Mouse (Mus musculus) left cerebral cortex, adult 18-20 months (tissue): Measurements from ENCODE around the gene Uvssa. TPM values are rescaled to one million over a fixed set of nuclear protein-coding genes. Genes with fewer than 3 reads are reported as not detected.

Experiments used
- DNase-seq, 2 experiments: peaks; one replicate each; pipeline ENCODE4 v3.0.0; 2021 to 2022; ENCODE audit warnings: low spot score in 2 of 2, mixed read lengths in 1 of 2
- total RNA-seq, 2 experiments: library from RNA; stranded (reverse); gene quantifications; 2 replicates each; pipeline ENCODE4 v1.2.3; 2021

The Uvssa gene
- total RNA-seq, 2 experiments from 2014 or later: 5.6 to 5.9 TPM

DNA sequence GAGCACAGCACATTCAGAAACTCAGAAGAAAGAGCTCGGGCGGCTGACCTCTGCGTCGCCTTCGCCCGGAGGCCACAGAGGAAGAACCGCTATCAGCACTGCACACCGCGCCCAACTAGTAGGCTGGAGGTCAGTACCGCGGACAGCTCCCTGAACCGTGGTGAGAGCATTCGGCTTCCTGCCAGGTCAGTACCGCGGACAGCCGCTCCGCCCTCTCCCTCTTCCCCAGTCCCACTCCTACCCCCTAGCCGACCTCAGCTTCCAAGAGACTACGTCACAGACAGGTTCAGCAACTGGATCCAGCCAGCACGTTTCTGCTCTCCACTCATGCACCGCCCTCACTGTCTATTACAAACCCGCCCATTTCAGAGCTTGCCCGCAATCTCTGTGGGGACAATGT lies 59.9 kb downstream of the Uvssa start:
- peak; percentile 27 to 58 for DNase-seq

DNA sequence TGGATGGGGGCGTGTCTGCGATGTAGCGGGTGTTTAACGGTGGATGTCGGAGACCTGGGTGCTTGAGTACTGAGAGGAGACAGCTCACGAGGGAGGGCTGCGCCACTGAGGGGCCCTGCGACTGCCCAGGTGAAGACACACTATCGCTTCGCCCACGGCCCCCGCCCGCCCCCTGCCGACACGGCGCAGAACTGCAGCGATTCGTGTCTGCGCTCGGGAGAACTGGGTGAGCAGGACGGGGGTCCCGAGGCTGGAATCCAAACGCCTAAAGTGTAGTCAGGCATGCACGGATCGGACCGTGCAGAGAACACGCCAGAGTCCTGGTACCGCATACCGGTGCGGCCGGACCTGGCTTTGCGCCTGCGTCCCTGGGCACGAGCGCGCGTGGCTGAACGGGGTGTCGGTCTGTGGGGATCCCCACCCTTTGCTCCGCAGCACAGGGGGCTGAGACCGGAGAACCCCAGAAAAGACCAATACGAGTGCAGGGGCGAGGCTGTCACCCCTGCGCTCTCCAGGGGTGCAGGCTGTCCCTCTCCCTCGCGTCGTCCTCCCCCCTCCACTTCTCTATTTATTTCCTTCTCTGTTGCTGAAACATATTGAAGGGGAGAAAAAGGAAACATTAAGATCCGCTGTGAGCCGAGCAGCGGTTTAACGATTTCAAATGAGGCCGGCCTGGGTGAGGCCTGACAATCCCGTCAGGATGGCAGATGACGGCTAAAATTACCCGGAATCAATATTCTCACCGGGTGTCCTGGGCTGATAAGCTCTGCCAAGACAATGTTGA lies 64.8 kb downstream of the Uvssa start:
- DNase-seq: peak; percentile 52 to 59

DNA sequence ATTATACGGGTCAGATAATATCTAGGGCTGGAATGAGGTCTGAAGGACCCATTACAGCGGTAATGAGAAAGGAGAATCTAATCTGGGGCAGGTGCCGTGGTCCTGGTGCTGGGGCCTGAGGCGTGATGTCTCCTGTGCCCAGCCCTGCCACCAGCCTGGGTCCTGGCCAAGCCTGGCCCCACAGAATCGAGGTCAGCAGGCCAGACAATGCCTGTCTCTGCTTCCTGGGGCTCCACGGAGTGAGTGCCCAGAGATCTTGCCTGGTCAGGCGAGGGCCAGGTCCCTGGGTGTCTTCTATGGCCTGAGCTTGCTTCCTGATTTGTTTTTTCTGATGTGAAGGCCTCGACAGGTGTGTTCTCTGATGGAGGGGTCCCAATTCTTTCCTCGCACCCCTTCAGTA lies 65.4 kb downstream of the Uvssa start:
- DNase-seq: no peak

DNA sequence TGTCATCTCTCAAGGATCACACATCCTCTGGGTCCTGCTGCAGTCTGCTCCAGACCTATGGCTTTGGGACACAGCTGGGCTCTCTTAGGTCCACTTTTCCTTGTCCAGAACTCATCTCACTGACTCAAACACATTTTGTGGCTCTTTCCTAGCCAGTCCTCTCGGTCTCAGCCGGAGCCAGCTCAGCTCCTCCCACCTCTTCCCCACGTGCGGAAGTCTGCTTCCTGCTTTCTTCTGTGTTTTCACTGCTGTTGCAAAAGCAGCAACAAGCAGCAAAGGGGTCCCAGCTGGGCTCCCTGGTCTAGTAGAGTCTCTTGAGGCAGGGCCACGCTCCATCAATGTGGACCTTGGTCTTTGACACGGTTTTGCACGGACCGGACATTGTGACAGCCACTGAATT lies 77.4 kb downstream of the Uvssa start:
- no peak for DNase-seq

DNA sequence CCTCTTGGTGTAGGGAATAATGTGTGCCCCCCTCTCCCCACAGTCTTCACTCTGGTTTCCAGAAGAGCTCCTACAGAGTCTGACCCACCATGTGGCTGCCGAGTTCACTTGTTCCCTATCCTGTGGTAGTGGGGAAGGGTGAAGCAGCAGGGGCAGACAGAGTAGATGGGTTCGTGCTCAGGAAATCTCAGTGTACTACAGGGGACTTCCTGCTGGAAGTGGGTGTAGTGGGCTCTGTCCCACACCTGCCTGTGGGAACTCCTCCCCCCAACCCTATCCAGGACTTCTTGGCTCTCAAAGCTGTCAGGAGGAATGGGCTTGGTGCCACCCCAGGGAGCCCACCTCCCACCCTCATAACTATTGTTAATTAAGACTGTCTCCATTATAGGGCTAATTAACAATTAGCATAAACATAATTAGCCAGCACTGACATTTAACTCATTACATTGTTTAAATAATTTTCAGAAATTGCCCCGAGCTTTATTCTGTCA lies 79.8 kb downstream of the Uvssa start:
- DNase-seq: no peak

DNA sequence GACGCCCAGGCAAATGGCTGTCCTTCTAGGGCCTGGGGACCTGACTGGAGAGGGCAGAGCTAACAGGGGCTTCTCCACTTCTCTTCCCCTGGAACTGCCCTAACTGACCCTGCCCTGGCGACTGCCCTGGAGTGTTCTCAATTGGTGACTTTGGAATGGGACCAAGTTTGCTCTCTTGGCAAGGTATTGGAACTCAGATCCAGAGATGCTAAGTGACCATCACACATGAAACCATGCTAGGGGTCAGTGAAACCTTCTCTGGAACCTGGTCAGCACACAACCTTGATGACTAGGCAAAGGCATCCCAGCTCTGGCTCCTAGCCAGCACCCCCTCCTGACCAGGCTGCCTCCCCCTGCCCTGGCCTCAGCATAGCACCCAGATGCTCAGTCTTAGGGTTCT lies 80.8 kb downstream of the Uvssa start:
- DNase-seq: no peak

DNA sequence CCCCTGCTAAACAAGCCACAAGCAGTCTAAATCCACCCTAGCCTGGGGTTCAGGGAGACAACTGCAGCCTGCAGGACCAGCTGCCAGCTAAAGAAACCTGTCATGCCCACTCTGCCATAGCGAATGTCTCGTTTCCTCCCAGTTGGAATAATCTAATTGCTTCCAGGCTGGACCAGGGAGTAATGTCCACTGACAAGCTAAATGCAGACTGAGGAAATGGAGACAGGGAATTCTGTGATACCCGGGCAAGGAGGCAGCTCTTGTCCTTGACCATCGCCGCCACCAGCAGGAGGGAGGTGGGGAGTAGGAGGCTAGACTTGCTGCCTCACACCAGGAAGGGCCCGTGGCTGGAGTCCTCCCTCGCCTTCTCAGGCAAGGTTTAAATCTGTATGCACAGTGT lies 86.0 kb downstream of the Uvssa start:
- DNase-seq: no peak

DNA sequence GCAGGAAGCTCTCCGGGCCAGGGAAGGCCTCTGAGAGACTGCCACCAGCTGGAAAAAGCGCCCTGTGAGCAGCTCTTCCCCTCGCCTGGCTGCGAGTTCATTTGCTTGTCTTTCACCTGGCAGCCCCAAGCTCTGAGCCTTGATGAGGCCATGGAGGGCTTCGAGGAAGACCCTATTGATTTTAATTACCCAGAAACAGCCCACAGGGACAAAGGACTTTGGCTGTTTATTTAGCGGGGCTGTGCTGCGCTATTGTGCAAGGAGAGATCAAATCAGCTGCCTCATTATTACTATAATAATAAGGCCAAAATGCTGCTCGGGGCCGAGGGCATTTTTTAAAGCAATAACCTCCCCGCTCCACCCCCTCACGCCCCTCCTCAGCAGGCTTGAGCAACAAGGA lies 87.1 kb downstream of the Uvssa start:
- DNase-seq: no peak

Other genes starting within 250 kb of the Uvssa start
- under 1 TPM; 0.28 to 0.52 TPM for gene Spon2, start 160.1 kb upstream of the Uvssa start, total RNA-seq
- 100 to 1,000 TPM; 340 to 348 TPM for gene Ctbp1, start 103.6 kb upstream of the Uvssa start, total RNA-seq
- gene Maea, start 43.0 kb upstream of the Uvssa start, total RNA-seq: 100 to 1,000 TPM; 102 to 109 TPM
- gene Nkx1-1, start 55.4 kb downstream of the Uvssa start, total RNA-seq: not detected